ENCODE assay signal across 8 mouse cellular contexts in genomic region chr5:111509575-111510057, GRCm38 (mm10).
DNase-seq lines count a peak whose midpoint lies in the region; ATAC-seq and TF ChIP-seq lines count a peak whose summit lies in the region.

No protein-coding gene starts in this region.

- peak; percentile 48 for ATAC-seq in lung, embryonic 16.5 days (ENCODE audit: low read depth)
- no peak; the same call in 1 of the 2 replicates for ATAC-seq in kidney, embryonic 16.5 days (ENCODE audit: low FRiP score, low TSS enrichment)
- peak; percentile 25 for ATAC-seq in midbrain, embryonic 11.5 days (ENCODE audit: low FRiP score)

- H3K9ac ChIP-seq in lung, embryonic 16.5 days (ENCODE audit: low read length): peak overlapping the region; percentile 51
- H3K9ac ChIP-seq in kidney, embryonic 16.5 days (replicated peaks; ENCODE audit: low read length): no peak overlapping the region
- H3K9ac ChIP-seq in midbrain, embryonic 11.5 days (ENCODE audit: low read length): peak overlapping the region; percentile 45

- H3K4me1 ChIP-seq in lung, embryonic 16.5 days (replicated peaks; ENCODE audit: control insufficient read depth, insufficient read depth, low read length): peaks cover 39% of the 10 kb centered on the region
- H3K4me1 ChIP-seq in lung, adult 2 months (ENCODE audit: control insufficient read depth, insufficient read depth, low read length): peaks cover 12% of the 10 kb centered on the region
- H3K4me1 ChIP-seq in heart, embryonic 10.5 days: peaks cover 65% of the 10 kb centered on the region
- H3K4me1 ChIP-seq in kidney, embryonic 16.5 days (ENCODE audit: insufficient read depth, low read length): peaks cover 46% of the 10 kb centered on the region
- H3K4me1 ChIP-seq in midbrain, embryonic 11.5 days (ENCODE audit: control insufficient read depth, insufficient read depth, low read length): peaks cover 46% of the 10 kb centered on the region

- H3K9me3 ChIP-seq in lung, embryonic 16.5 days (ENCODE audit: control insufficient read depth, low read length): no peaks in the 10 kb centered on the region
- H3K9me3 ChIP-seq in heart, embryonic 10.5 days: no peaks in the 10 kb centered on the region
- H3K9me3 ChIP-seq in kidney, embryonic 16.5 days (ENCODE audit: low read length): no peaks in the 10 kb centered on the region
- H3K9me3 ChIP-seq in midbrain, embryonic 11.5 days (ENCODE audit: control insufficient read depth, low read length): no peaks in the 10 kb centered on the region

- no peak for TF ChIP-seq POLR2A in lung, adult 2 months (IDR thresholded peaks at IDR 0.05; ENCODE audit: borderline replicate concordance, extremely low read depth, low read depth, low read length)

- H3K27ac ChIP-seq in lung, embryonic 16.5 days (ENCODE audit: low read length): peak overlapping the region; percentile 80
- peak overlapping the region; percentile 82 for H3K27ac ChIP-seq in heart, embryonic 10.5 days
- peak overlapping the region; percentile 39 for H3K27ac ChIP-seq in kidney, embryonic 16.5 days (ENCODE audit: low read length)
- H3K27ac ChIP-seq in midbrain, embryonic 11.5 days (ENCODE audit: low read depth, low read length): peak overlapping the region; percentile 87

- H3K4me3 ChIP-seq in lung, embryonic 16.5 days (ENCODE audit: low read length): peak overlapping the region; percentile 33
- no peak overlapping the region for H3K4me3 ChIP-seq in lung, adult 2 months (replicated peaks; ENCODE audit: extremely low read depth, low read depth, low read length)
- peak overlapping the region; percentile 49 for H3K4me3 ChIP-seq in heart, embryonic 10.5 days
- 0 out of 2 replicates have a peak overlapping the region, but pooled peaks have one; percentile 15 for H3K4me3 ChIP-seq in kidney, embryonic 16.5 days (ENCODE audit: low read length)
- peak overlapping the region; percentile 16; the same call in 1 of the 2 replicates for H3K4me3 ChIP-seq in midbrain, embryonic 11.5 days (ENCODE audit: low read depth, low read length)

- 10% methylated on average over 9 of the region's 9 CpGs for WGBS in lung, embryonic 16.5 days
- WGBS in lung, adult 2 months: 11% methylated on average over 9 of the region's 9 CpGs
- 5% methylated on average over 9 of the region's 9 CpGs for WGBS in heart, embryonic 10.5 days
- 12% methylated on average over 9 of the region's 9 CpGs for WGBS in kidney, embryonic 16.5 days
- WGBS in midbrain, embryonic 11.5 days: 3% methylated on average over 9 of the region's 9 CpGs

- no peak for DNase-seq in lung, adult 2 months
- DNase-seq in heart, embryonic 10.5 days (ENCODE audit: low spot score): no peak
- DNase-seq in midbrain, embryonic 11.5 days (ENCODE audit: low spot score, missing footprints): peak; percentile 91
- DNase-seq in urinary bladder, adult 18-20 months (ENCODE audit: low spot score in 2 of 2): no peak
- DNase-seq in cerebellum, adult 9-11 months: no peak
- no peak for DNase-seq in right cerebral cortex, adult 2 months (ENCODE audit: low spot score in 2 of 2)

- peak overlapping the region; percentile 48 for H3K4me2 ChIP-seq in lung, embryonic 16.5 days (ENCODE audit: low read depth, low read length)
- H3K4me2 ChIP-seq in kidney, embryonic 16.5 days (replicated peaks; ENCODE audit: low read depth, low read length): peak overlapping the region; percentile 42; the same call in 1 of the 2 replicates
- H3K4me2 ChIP-seq in midbrain, embryonic 11.5 days: peak overlapping the region; percentile 36

- H3K36me3 ChIP-seq in lung, embryonic 16.5 days (ENCODE audit: control insufficient read depth, insufficient read depth, low read length): no peaks in the 10 kb centered on the region
- H3K36me3 ChIP-seq in heart, embryonic 10.5 days: no peaks in the 10 kb centered on the region
- no peaks in the 10 kb centered on the region for H3K36me3 ChIP-seq in kidney, embryonic 16.5 days (ENCODE audit: insufficient read depth, low read length)
- no peaks in the 10 kb centered on the region for H3K36me3 ChIP-seq in midbrain, embryonic 11.5 days (ENCODE audit: control insufficient read depth, insufficient read depth, low read length)

- TF ChIP-seq CTCF in lung, adult 2 months (IDR thresholded peaks at IDR 0.05; ENCODE audit: insufficient read depth, low read length): no peak

- no peaks in the 10 kb centered on the region for H3K27me3 ChIP-seq in lung, embryonic 16.5 days (ENCODE audit: control insufficient read depth, insufficient read depth, low read depth, low read length)
- H3K27me3 ChIP-seq in heart, embryonic 10.5 days (ENCODE audit: insufficient read depth, poor library complexity, severe bottlenecking): peaks cover 32% of the 10 kb centered on the region
- H3K27me3 ChIP-seq in kidney, embryonic 16.5 days (ENCODE audit: insufficient read depth, low read length): peaks cover 30% of the 10 kb centered on the region; the same call in 1 of the 2 replicates
- peaks cover 2% of the 10 kb centered on the region; the same call in 1 of the 2 replicates for H3K27me3 ChIP-seq in midbrain, embryonic 11.5 days (ENCODE audit: control insufficient read depth, insufficient read depth, low read length)
